Mouse (Mus musculus) forebrain, embryonic 14.5 days (tissue): ENCODE results near the gene Pnmt. TPM values are rescaled to one million over a fixed set of nuclear protein-coding genes. Genes with fewer than 3 reads are reported as not detected.

ENCODE experiments used
- ATAC-seq: fragments of 200-750 bp; cut with Nextera tagmentation; 2 replicates; pipeline ENCODE4 v1.8.0; 2017; ENCODE audit warnings: mild to moderate bottlenecking, moderate library complexity
- DNase-seq: peaks from one replicate; pipeline ENCODE4 v3.0.0-alpha.2; 2015; ENCODE audit warnings: low spot score
- H3K27ac ChIP-seq: fragments of 300-500 bp; sonication (generic); 2 replicates; pipeline ENCODE4 v1.5.1; 2014; ENCODE audit warnings: low read depth, mild to moderate bottlenecking, control low read depth, low read length, moderate library complexity
- H3K27me3 ChIP-seq: fragments of 300-500 bp; sonication (generic); replicated peaks from 2 replicates; pipeline ENCODE4 v1.6.1; 2014; ENCODE audit warnings: low read length, control low read depth, mixed read lengths; ENCODE audit not compliant: control insufficient read depth, insufficient read depth
- H3K36me3 ChIP-seq: fragments of 300-500 bp; sonication (generic); 2 replicates; pipeline ENCODE4 v1.6.1; 2014; ENCODE audit warnings: low read length, control low read depth; ENCODE audit not compliant: control insufficient read depth, insufficient read depth
- H3K4me1 ChIP-seq: fragments of 300-500 bp; sonication (generic); 2 replicates; pipeline ENCODE4 v1.6.1; 2014; ENCODE audit warnings: antibody characterized with exemption, low read length, control low read depth; ENCODE audit not compliant: control insufficient read depth, insufficient read depth
- H3K4me2 ChIP-seq: fragments of 300-500 bp; sonication (generic); 2 replicates; pipeline ENCODE4 v1.6.1; 2014; ENCODE audit warnings: mild to moderate bottlenecking, control low read depth, low read length
- H3K4me3 ChIP-seq: fragments of 300-500 bp; sonication (generic); 2 replicates; pipeline ENCODE4 v1.5.1; 2014; ENCODE audit warnings: low read depth, low read length, control low read depth
- H3K9ac ChIP-seq: fragments of 300-500 bp; sonication (generic); 2 replicates; pipeline ENCODE4 v1.6.1; 2014; ENCODE audit warnings: mild to moderate bottlenecking, low read length, control low read depth, moderate library complexity
- H3K9me3 ChIP-seq: fragments of 300-500 bp; sonication (generic); replicated peaks from 2 replicates; pipeline ENCODE4 v1.6.1; 2016; ENCODE audit warnings: low read length, control low read depth, mixed read lengths; ENCODE audit not compliant: control insufficient read depth
- WGBS: fragments of 180-500 bp; shearing (Covaris S2); extraction: QIAGEN DNeasy Blood & Tissue Kit; methylation state at CpG from one replicate; pipeline ENCODE4 v1.1.7; 2014; 5-methylcytosine and 5-hydroxymethylcytosine counted together
- polyA plus RNA-seq: library from polyadenylated mRNA; unstranded; fragments of >200 nt; fragmentation: Nextera tagmentation; extraction: Ambion mirVana; gene quantifications from 2 replicates; pipeline ENCODE4 v1.2.1, GENCODE M21; 2014

Gene Pnmt
- polyA plus RNA-seq, 1 experiment from 2014 or later: 0.36 TPM

DNA sequence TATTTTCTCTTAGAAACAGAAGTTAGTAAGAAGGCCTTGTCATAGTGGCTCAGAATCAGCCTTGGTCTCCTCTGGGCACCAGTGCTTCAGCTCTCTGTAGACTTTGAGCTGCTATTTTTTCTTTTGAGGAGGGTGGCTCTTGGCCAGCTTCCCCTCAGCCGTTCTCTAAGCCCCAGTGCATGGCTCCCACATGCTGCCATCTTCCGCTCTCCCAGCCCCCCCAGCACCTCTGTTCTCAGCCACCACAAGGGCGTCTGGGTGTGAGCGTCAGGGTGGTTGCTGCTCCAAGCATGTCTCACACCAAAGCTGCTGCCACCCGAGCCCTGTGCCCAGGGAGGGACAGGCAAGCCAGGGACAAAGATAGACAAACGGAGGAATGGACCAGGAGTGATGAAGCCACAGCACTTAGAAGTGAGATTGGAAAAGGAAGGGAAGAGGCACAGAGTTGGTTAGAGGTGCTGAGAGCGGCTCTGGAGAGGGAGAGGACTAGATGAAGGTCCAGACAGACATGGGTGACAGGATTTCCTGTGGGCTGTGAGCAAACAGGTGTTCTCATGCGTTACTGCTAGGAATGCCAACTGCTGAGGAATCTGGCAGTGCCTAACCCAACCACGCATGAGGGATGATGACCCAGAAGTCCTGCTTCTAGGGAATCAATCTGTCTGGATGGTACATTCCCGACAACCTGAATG, 18.9 kb upstream of the Pnmt start:
- WGBS: 79% methylated on average over 10 of the region's 10 CpGs
- H3K9me3 ChIP-seq: no peaks in the 10 kb centered on the region
- H3K27ac ChIP-seq: no peak overlapping the region
- H3K27me3 ChIP-seq: no peaks in the 10 kb centered on the region
- DNase-seq: no peak
- H3K9ac ChIP-seq: no peak overlapping the region
- H3K4me2 ChIP-seq: no peak overlapping the region
- no peaks in the 10 kb centered on the region for H3K36me3 ChIP-seq
- no peak for ATAC-seq
- H3K4me1 ChIP-seq: peaks cover 18% of the 10 kb centered on the region
- no peak overlapping the region for H3K4me3 ChIP-seq

DNA sequence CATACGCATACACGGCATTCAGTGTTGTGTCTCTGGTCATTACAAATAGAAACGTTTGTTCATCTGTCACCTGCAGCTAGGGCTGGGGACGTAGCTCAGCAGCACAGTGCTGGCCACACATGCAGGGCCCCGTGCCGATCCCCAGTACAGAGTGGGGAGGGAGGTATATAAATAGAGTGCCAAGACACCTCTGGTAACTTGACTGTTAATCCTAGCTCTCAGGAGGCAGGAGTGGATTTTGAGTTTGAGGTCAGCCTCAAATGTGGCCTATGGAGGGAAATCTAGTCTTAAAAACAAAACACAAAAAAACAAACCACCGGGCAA, 18.4 kb upstream of the Pnmt start:
- Histone ChIP-seq H3K4me1 (peaks cover 18% of the 10 kb centered on the region), H3K9me3 (no peaks in the 10 kb centered on the region), H3K4me2 (no peak overlapping the region), H3K27ac (no peak overlapping the region), H3K4me3 (no peak overlapping the region), H3K36me3 (no peaks in the 10 kb centered on the region), H3K9ac (no peak overlapping the region), H3K27me3 (no peaks in the 10 kb centered on the region)
- 89% methylated on average over 7 of the region's 7 CpGs for WGBS
- ATAC-seq (no peak), DNase-seq (no peak)

DNA sequence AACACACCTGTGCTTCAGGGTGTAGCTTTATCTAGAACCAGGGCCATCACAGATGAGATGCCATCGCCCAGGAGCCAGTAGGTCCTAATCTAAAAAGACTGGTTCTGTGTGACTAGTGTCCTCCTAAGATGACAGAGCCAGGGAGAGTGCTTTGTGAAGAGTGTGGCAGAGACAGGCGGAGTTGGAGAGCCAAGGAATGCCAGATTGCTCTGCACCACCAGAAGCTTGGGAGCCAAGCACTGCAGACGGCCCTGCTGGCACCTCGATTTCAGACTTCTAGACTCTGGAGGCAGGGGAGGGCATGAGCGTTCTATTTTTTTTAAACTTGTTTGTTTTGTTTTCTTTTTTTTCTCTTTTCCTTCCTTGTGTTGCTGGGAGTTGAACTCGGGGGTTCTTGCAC, 16.9 kb upstream of the Pnmt start:
- Histone ChIP-seq H3K36me3 (peaks cover under 1% of the 10 kb centered on the region), H3K27ac (peak overlapping the region; percentile 49), H3K4me3 (no peak overlapping the region), H3K9ac (no peak overlapping the region), H3K27me3 (no peaks in the 10 kb centered on the region), H3K4me2 (no peak overlapping the region), H3K9me3 (no peaks in the 10 kb centered on the region), H3K4me1 (peaks cover 18% of the 10 kb centered on the region)
- 64% methylated on average over 6 of the region's 6 CpGs for WGBS
- peak; percentile 71 for DNase-seq
- ATAC-seq: peak; percentile 51; the same call in 1 of the 2 replicates

DNA sequence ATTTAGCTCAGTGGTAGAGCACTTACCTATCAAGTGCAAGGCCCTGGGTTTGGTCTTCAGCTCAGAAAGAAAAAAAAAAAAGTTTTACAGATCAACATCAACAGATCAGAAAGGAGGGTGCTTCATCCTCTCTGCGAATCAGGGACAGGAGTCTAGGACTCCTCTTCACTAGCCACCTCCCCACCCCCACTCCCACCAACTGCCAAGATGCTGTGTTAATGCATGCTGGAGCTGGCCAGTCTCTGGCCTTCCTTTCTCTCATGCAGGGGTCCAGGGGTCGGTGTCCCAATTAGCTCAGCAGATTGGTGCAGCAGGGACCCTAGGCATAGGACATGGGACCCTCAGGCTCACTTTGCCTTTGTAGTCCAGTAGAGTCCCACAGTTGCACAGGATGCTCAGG, 15.7 kb upstream of the Pnmt start:
- ATAC-seq (no peak), DNase-seq (no peak)
- Histone ChIP-seq H3K9me3 (no peaks in the 10 kb centered on the region), H3K27me3 (no peaks in the 10 kb centered on the region), H3K4me2 (no peak overlapping the region), H3K4me1 (peaks cover 18% of the 10 kb centered on the region), H3K4me3 (no peak overlapping the region), H3K9ac (no peak overlapping the region), H3K36me3 (peaks cover 13% of the 10 kb centered on the region), H3K27ac (peak overlapping the region; percentile 64; the same call in 1 of the 2 replicates)
- WGBS: 66% methylated on average over 2 of the region's 2 CpGs

DNA sequence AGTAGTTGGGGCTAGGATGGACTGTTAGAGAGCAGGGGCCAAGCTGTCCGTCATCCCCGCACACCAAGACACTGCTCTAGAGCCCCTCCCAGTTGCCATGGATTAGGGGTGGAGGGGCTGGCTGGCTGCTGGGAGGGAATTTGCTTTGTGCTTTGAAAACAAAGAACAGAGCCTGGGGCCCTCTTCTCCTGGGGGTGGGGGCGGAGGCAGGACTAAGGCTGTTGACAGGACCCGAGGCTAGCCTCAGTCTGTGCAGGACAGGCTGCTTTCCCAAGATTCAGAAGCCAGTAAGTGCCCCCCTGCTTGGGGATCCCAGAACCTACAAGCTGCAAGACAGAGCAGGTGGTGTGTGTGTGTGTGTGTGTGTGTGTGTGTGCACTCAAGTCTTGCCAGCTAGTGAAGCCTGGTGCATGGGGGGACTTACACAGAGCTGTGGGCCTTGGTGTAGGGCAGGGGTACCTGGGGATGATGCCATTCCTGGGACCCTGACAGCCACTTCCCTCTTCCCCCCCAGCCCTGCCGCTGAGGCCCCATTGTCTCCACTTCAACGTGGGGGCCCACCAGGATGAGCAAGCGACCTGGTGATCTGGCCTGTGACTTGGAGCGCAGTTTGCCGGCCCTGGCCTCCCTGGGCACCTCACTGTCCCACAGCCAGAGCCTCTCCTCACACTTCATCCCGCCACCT, 14.6 kb upstream of the Pnmt start:
- Histone ChIP-seq H3K36me3 (peaks cover 24% of the 10 kb centered on the region), H3K9me3 (no peaks in the 10 kb centered on the region), H3K27me3 (no peaks in the 10 kb centered on the region), H3K4me1 (peaks cover 18% of the 10 kb centered on the region), H3K9ac (0 out of 2 replicates have a peak overlapping the region, but pooled peaks have one; percentile 14), H3K4me3 (no peak overlapping the region), H3K4me2 (peak overlapping the region; percentile 26; the same call in 1 of the 2 replicates), H3K27ac (peak overlapping the region; percentile 64)
- DNase-seq (peak; percentile 77), ATAC-seq (peak; percentile 70)
- 17% methylated on average over 10 of the region's 10 CpGs for WGBS

DNA sequence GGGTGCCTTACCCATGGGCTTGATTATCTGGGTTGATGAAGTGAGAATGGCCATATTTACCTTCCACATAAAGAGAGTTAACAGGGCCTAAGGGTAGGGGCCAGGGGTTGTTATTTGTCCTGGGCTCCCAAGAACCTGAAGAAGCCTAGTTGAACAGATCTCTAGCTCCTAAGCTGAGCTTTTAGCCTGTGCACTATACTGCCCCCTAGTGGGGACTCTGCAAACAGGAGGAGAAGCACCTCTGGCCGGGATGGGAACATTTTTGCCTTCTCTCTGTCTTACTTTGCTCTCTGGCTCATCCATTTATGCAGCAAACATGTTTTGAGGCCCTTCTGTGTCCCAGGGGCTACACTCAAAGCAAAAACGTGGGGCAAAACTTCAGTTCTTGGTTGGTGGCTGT, 13.8 kb upstream of the Pnmt start:
- Histone ChIP-seq H3K4me3 (no peak overlapping the region), H3K9ac (no peak overlapping the region), H3K36me3 (peaks cover 31% of the 10 kb centered on the region), H3K27me3 (no peaks in the 10 kb centered on the region), H3K27ac (peak overlapping the region; percentile 64), H3K4me2 (peak overlapping the region; percentile 26; the same call in 1 of the 2 replicates), H3K4me1 (peaks cover 18% of the 10 kb centered on the region), H3K9me3 (no peaks in the 10 kb centered on the region)
- 2% methylated on average over 2 of the region's 2 CpGs for WGBS
- DNase-seq: peak; percentile 82
- ATAC-seq: no peak

DNA sequence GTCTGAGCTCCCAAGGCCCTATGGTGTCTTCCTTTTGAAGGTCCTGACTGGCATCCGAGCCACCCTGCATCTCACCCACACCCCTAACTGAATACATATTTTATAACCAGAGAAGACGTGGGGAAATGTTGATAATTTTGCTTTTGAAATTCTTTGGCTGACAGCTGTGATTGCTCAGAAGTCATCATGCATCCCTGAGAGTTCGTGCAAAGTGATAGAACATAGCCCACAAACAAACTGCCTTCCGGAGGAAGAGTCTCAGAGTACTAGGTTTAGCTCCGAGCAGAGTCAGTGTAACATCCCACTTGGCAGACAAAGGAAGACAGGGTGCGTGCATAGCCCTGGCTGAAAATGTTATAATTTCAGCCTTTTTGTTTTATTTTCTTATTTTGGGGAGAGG, 13.0 kb upstream of the Pnmt start:
- 82% methylated on average over 6 of the region's 6 CpGs for WGBS
- no peak overlapping the region for H3K4me2 ChIP-seq
- H3K36me3 ChIP-seq: peaks cover 40% of the 10 kb centered on the region
- no peak overlapping the region for H3K4me3 ChIP-seq
- H3K9ac ChIP-seq: no peak overlapping the region
- ATAC-seq (no peak), DNase-seq (no peak)
- no peak overlapping the region for H3K27ac ChIP-seq
- H3K27me3 ChIP-seq: no peaks in the 10 kb centered on the region
- H3K4me1 ChIP-seq: peaks cover 18% of the 10 kb centered on the region
- H3K9me3 ChIP-seq: no peaks in the 10 kb centered on the region

DNA sequence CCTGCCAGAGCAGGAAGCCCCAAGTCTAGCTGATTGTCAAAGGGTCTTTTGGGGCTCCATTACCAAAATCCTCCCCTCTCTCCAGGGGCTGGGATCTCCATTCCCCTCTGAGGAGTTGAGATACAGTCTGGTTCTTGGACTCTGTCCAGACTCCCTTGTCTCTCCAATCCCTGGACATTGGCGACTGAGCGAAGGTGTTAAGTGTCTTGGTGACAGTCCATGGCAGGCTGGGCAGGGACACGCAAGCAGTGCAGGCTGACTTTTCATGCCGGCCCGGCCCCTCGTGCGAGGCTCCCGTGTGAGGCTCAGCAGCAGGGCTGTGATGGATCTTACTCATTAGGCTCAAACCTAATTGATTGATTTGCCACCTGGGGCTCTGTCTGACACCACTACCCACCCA, 12.0 kb upstream of the Pnmt start:
- WGBS: 75% methylated on average over 8 of the region's 8 CpGs
- DNase-seq (peak; percentile 32), ATAC-seq (no peak)
- Histone ChIP-seq H3K4me2 (no peak overlapping the region), H3K9me3 (no peaks in the 10 kb centered on the region), H3K27me3 (no peaks in the 10 kb centered on the region), H3K4me1 (peaks cover 18% of the 10 kb centered on the region), H3K4me3 (no peak overlapping the region), H3K9ac (no peak overlapping the region), H3K36me3 (peaks cover 50% of the 10 kb centered on the region), H3K27ac (no peak overlapping the region)

DNA sequence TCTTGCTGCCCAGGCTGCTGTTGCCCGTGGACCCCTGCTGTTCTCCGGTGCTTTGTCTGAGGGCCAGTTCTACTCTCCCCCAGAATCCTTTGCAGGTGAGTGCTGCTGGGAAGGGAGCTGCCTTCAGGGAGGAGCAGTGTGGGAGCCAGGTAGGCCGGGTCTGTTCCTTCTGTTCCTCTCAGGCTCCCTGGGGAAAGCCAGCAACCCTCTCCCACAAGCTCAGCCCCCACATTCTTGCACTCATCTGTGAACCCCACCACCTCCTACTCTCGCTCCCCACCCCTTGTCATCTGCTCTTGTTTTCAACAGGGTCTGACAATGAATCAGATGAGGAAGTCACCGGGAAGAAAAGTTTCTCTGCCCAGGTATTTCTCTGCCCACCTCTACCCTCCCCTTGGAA, 9.5 kb upstream of the Pnmt start:
- Histone ChIP-seq H3K36me3 (peaks cover 67% of the 10 kb centered on the region), H3K27ac (no peak overlapping the region), H3K4me1 (peaks cover 5% of the 10 kb centered on the region), H3K4me2 (no peak overlapping the region), H3K9ac (no peak overlapping the region), H3K9me3 (no peaks in the 10 kb centered on the region), H3K27me3 (no peaks in the 10 kb centered on the region), H3K4me3 (no peak overlapping the region)
- 69% methylated on average over 5 of the region's 5 CpGs for WGBS
- no peak for DNase-seq
- ATAC-seq: no peak
